Mouse (Mus musculus) gastrocnemius, adult 18-20 months (tissue): ENCODE measurements at regions not wholly inside any gene's neighbourhood (a gene's known extent, or its start where the extent isn't known, plus 50 kb on each side); places are given as distances from the start of the nearest gene placed in this dataset. TPM values are rescaled to one million over a fixed set of nuclear protein-coding genes. Genes with fewer than 3 reads are reported as not detected.

Source experiments
- DNase-seq: peaks from one replicate; pipeline ENCODE4 v3.0.0; 2021; ENCODE audit warnings: low spot score
- microRNA-seq: library from miRNA; unstranded; fragments of <30 nt; microRNA quantifications from one replicate; pipeline ENCODE4 v1.2.0, GENCODE M21; 2021

GRCm38 (mm10) chr8:109407913-109408312, 85.9 kb upstream of the Pmfbp1 start:
- no peak for DNase-seq

GRCm38 (mm10) chr8:109410531-109410930, 83.3 kb upstream of the Pmfbp1 start:
- no peak for DNase-seq

DNA sequence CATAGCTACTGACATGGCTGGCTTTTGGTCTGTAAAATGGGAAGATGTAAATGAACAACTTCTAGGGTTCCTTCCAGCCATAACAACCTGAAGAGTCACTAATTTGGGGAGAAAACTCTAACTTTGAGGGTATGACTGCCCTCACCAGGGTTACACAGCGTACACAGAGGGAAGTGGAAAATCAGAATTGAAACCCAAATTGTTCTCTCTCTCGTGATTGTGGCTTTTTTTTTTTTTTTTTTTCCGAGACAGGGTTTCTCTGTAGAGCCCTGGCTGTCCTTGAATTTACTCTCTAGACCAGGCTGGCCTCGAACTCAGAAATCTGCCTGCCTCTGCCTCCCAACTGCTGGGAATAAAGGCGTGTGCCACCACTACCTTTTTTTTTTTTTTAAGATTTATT, 80.4 kb upstream of the Pmfbp1 start:
- DNase-seq, result no peak

- DNase-seq, result no peak
Measured at GRCm38 (mm10) chr8:109415315-109415714, 78.5 kb upstream of the Pmfbp1 start.

DNA sequence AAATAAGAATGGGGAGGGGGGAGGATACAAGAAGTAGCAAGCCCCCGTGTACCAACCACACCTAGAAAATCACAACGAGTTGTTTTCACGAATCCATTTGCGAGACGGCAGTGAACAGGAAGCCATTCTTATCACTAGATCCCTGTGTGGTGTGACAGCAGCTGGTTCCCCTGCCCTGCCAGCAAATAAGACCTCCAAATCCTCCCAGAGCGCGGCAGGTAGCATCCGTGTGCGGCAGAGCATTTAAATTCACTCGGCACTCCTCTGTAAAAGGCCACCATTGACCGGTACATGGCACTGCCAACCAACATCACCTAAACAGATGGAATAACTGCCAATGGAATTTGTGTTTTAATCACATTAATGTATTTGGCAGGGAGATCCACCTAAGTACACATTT, 77.9 kb upstream of the Pmfbp1 start:
- DNase-seq, result no peak

DNA sequence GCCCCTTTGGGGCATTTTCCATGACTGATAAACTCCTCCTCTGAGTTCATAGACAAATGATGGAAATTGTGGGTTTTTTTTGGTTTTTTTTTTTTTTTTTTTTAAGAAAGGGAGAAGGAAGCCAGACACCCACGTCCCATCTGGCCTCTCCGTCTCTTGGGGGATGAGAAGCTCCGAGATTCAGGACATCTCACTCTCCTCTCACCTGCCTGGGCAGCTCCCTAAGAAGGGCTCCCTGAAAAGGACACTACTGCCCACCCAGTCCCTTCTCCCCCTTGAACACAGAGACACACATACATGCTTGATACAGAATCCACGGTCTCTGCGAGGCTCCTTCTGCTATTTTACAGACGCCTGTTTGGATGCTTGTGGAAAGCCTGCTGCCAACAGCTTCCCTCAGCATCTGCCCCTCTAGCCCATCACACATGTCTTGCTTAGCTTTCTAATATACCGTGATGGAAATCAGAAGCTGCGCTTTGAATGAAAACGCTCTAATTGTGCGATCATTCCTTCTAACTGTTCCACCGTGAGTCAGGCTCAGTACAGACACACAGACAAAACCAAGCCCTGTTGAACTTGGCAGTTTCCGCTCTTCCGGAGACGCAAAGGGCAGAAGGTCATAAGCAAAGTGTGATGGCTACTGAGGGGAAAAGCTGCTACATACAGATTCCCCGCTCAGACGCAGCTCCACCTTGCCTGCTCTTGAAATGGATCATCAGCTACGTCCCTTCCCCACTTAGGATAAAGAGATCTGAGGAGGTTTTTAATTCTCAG, 77.3 kb upstream of the Pmfbp1 start:
- no peak for DNase-seq

- no peak for DNase-seq
Measured at GRCm38 (mm10) chr8:109417222-109417621, 76.6 kb upstream of the Pmfbp1 start.

DNA sequence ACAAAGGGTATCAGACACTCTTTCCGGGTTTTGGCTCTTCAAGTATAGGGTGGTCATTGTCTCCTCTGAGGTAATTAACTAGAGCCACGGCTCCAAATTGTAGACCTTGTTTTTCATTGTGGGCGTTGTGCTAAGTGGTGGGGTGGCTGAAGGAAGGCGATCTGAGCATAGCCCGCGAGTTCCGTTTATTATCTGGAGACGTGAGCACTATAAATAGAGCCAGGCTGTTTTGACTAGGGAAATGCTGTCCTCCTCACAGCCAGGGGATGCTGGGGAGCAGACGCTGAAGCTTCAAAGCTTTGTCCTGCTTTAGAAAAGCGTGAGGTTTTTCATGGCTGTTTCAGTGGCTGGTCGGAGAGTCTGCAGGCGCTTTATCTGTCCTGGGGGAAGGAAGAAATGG, 75.9 kb upstream of the Pmfbp1 start:
- no peak for DNase-seq

GRCm38 (mm10) chr8:109419029-109419596, 74.7 kb upstream of the Pmfbp1 start:
- no peak for DNase-seq

- DNase-seq, result no peak
Measured at GRCm38 (mm10) chr8:109424004-109424403, 69.8 kb upstream of the Pmfbp1 start.

DNA sequence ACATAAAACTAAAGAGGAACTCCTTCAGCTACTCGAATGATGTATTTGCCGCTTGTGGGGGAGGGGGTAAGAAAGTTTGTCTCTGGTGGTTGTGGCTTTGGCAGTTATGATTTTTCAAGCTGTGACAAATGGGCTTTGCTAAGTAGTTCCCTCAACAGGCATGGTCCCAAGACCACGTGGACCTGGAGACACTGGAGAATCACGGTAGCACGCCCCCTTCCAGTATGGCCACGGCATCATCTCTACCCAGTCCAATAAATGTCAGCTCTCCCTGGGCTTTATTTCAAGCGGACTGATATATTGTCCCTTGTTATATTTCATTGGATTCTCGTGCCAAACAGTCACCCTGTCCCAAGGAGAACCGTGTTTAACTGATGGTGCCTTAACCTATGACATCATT, 65.3 kb upstream of the Pmfbp1 start:
- DNase-seq, result no peak

DNA sequence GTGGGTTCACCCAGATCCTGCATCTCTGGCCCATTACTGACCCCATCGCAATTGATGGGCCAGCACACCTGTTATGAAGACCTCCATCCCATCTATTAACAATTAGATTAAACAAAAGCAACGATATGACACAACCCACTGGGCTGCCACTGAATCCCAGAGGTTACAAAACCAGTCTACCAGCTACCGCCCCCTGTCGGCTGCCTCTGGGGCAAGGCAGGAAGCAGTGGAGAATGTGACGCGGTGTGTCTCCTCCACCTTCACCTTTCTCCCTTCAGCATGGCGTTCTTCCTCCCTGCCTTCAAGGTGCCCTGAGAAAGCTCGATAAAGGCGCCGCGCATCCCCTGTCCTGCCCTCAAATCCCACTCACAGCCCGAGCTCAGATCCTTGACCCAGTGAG, 59.3 kb upstream of the Pmfbp1 start:
- DNase-seq, result no peak

GRCm38 (mm10) chr8:109436056-109436455, 57.8 kb upstream of the Pmfbp1 start:
- DNase-seq, result no peak

- peak; percentile 7 for DNase-seq
Measured at GRCm38 (mm10) chr8:109436830-109437567, 56.8 kb upstream of the Pmfbp1 start.

- DNase-seq, result no peak
Measured at GRCm38 (mm10) chr8:109438531-109438930, 55.3 kb upstream of the Pmfbp1 start.

Small RNA genes lying in the stretch of these regions (microRNA-seq; reads per million reads assigned to microRNA genes)
- not detected for gene Gm23163
